Mouse (Mus musculus) kidney, postnatal 0 days (tissue): ENCODE measurements around the gene Mbnl2. TPM values are rescaled to one million over a fixed set of nuclear protein-coding genes. Genes with fewer than 3 reads are reported as not detected.

Experiments used
- ATAC-seq: fragments of 200-750 bp; cut with Nextera tagmentation; replicated peaks from 2 replicates; pipeline ENCODE4 v1.8.0; 2017; ENCODE audit warnings: low read depth, moderate number of reproducible peaks, moderate TSS enrichment, moderate library complexity; ENCODE audit not compliant: low FRiP score
- DNase-seq: peaks from one replicate; pipeline ENCODE4 v3.0.0-alpha.2; 2016; ENCODE audit warnings: low spot score
- H3K27ac ChIP-seq: fragments of 300-500 bp; sonication (generic); 2 replicates; pipeline ENCODE4 v1.5.1; 2014; ENCODE audit warnings: mild to moderate bottlenecking
- H3K27me3 ChIP-seq: fragments of 300-500 bp; sonication (generic); 2 replicates; pipeline ENCODE4 v1.6.1; 2014; ENCODE audit warnings: low read length, mixed read lengths; ENCODE audit not compliant: insufficient read depth
- H3K36me3 ChIP-seq: fragments of 300-500 bp; sonication (generic); 2 replicates; pipeline ENCODE4 v1.6.1; 2014; ENCODE audit warnings: low read length, mixed read lengths; ENCODE audit not compliant: insufficient read depth
- H3K4me1 ChIP-seq: fragments of 300-500 bp; sonication (generic); replicated peaks from 2 replicates; pipeline ENCODE4 v1.6.1; 2014; ENCODE audit warnings: antibody characterized with exemption, low read length, mixed read lengths; ENCODE audit not compliant: insufficient read depth
- H3K4me2 ChIP-seq: fragments of 300-500 bp; sonication (generic); 2 replicates; pipeline ENCODE4 v1.6.1; 2014; ENCODE audit warnings: mild to moderate bottlenecking, low read length, moderate library complexity, mixed read lengths
- H3K4me3 ChIP-seq: fragments of 300-500 bp; sonication (generic); replicated peaks from 2 replicates; pipeline ENCODE4 v1.5.1; 2014; ENCODE audit warnings: low read depth, low read length
- H3K9ac ChIP-seq: fragments of 300-500 bp; sonication (generic); 2 replicates; pipeline ENCODE4 v1.6.1; 2014; ENCODE audit warnings: low read depth, low read length
- H3K9me3 ChIP-seq: fragments of 300-500 bp; sonication (generic); replicated peaks from 2 replicates; pipeline ENCODE4 v1.6.1; 2016; ENCODE audit warnings: low read length, inconsistent platforms, mixed read lengths
- CTCF ChIP-seq: IDR thresholded peaks from 2 replicates; pipeline ENCODE4 v1.5.1; 2016; ENCODE audit warnings: antibody characterized with exemption, low read depth, mild to moderate bottlenecking, moderate library complexity
- WGBS: fragments of 180-500 bp; shearing (Covaris S2); extraction: QIAGEN DNeasy Blood & Tissue Kit; methylation state at CpG from one replicate; pipeline ENCODE4 v1.1.7; 2014; 5-methylcytosine and 5-hydroxymethylcytosine counted together
- polyA plus RNA-seq: library from polyadenylated mRNA; unstranded; fragments of >200 nt; fragmentation: Nextera tagmentation; extraction: Ambion mirVana; gene quantifications from 2 replicates; pipeline ENCODE4 v1.2.1, GENCODE M21; 2015

Mbnl2 gene
- polyA plus RNA-seq, 1 experiment from 2014 or later, result 119 TPM

- ATAC-seq, result 0 out of 2 replicates have a peak, but pooled peaks have one; percentile 54
Measured at GRCm38 (mm10) chr14:120363090-120363818, 87.8 kb downstream of the Mbnl2 start.

GRCm38 (mm10) chr14:120365088-120365487 is 89.6 kb downstream of the Mbnl2 start:
- H3K4me2 ChIP-seq, result no peak overlapping the region
- 96% methylated on average over 4 of the region's 4 CpGs for WGBS
- ATAC-seq (no peak), DNase-seq (no peak)
- no peak overlapping the region for H3K4me3 ChIP-seq
- H3K9me3 ChIP-seq, result no peaks in the 10 kb centered on the region
- H3K27me3 ChIP-seq, result no peaks in the 10 kb centered on the region
- 0 out of 2 replicates have a peak, but pooled peaks cover 4% of the 10 kb centered on the region for H3K36me3 ChIP-seq
- TF ChIP-seq CTCF, result no peak
- peaks cover 20% of the 10 kb centered on the region for H3K4me1 ChIP-seq
- no peak overlapping the region for H3K9ac ChIP-seq
- H3K27ac ChIP-seq, result no peak overlapping the region

More at GRCm38 (mm10) chr14:120363090-120363818, 87.8 kb downstream of the Mbnl2 start:
- 72% methylated on average over 8 of the region's 8 CpGs for WGBS
- Histone ChIP-seq H3K4me1 (peaks cover 12% of the 10 kb centered on the region; the same call in 1 of the 2 replicates), H3K4me2 (no peak overlapping the region), H3K36me3 (0 out of 2 replicates have a peak, but pooled peaks cover 4% of the 10 kb centered on the region), H3K27ac (no peak overlapping the region), H3K9me3 (no peaks in the 10 kb centered on the region), H3K4me3 (no peak overlapping the region), H3K9ac (no peak overlapping the region), H3K27me3 (no peaks in the 10 kb centered on the region)
- DNase-seq, result no peak
- TF ChIP-seq CTCF, result peak; percentile 48

- no peak for TF ChIP-seq CTCF
- DNase-seq, result no peak
- 0 out of 2 replicates have a peak, but pooled peaks cover 4% of the 10 kb centered on the region for H3K36me3 ChIP-seq
- no peak for ATAC-seq
- H3K9me3 ChIP-seq, result no peaks in the 10 kb centered on the region
- H3K4me2 ChIP-seq, result no peak overlapping the region
- WGBS, result 92% methylated on average over 8 of the region's 8 CpGs
- H3K4me1 ChIP-seq, result peaks cover 32% of the 10 kb centered on the region
- H3K9ac ChIP-seq, result no peak overlapping the region
- no peak overlapping the region for H3K4me3 ChIP-seq
- no peak overlapping the region for H3K27ac ChIP-seq
- no peaks in the 10 kb centered on the region for H3K27me3 ChIP-seq
Measured at GRCm38 (mm10) chr14:120366962-120367361, 91.5 kb downstream of the Mbnl2 start.

- no peak overlapping the region for H3K27ac ChIP-seq
- no peak overlapping the region for H3K9ac ChIP-seq
- DNase-seq (no peak), ATAC-seq (no peak)
- no peak for TF ChIP-seq CTCF
- no peak overlapping the region for H3K4me3 ChIP-seq
- WGBS, result 80% methylated on average over 4 of the region's 4 CpGs
- H3K36me3 ChIP-seq, result 0 out of 2 replicates have a peak, but pooled peaks cover 4% of the 10 kb centered on the region
- H3K4me2 ChIP-seq, result no peak overlapping the region
- peaks cover 35% of the 10 kb centered on the region for H3K4me1 ChIP-seq
- H3K27me3 ChIP-seq, result no peaks in the 10 kb centered on the region
- H3K9me3 ChIP-seq, result no peaks in the 10 kb centered on the region
Measured at GRCm38 (mm10) chr14:120367589-120367988, 92.1 kb downstream of the Mbnl2 start.

GRCm38 (mm10) chr14:120368456-120368855 is 93.0 kb downstream of the Mbnl2 start:
- ATAC-seq, result no peak
- WGBS, result 50% methylated on average over 5 of the region's 5 CpGs
- H3K27me3 ChIP-seq, result no peaks in the 10 kb centered on the region
- no peaks in the 10 kb centered on the region for H3K9me3 ChIP-seq
- 0 out of 2 replicates have a peak, but pooled peaks cover 3% of the 10 kb centered on the region for H3K36me3 ChIP-seq
- no peak for TF ChIP-seq CTCF
- no peak for DNase-seq
- H3K27ac ChIP-seq, result peak overlapping the region; percentile 37; the same call in 1 of the 2 replicates
- no peak overlapping the region for H3K4me3 ChIP-seq
- no peak overlapping the region for H3K4me2 ChIP-seq
- peaks cover 42% of the 10 kb centered on the region for H3K4me1 ChIP-seq
- no peak overlapping the region for H3K9ac ChIP-seq

- H3K4me1 ChIP-seq, result peaks cover 47% of the 10 kb centered on the region
- H3K4me3 ChIP-seq, result no peak overlapping the region
- H3K27ac ChIP-seq, result peak overlapping the region; percentile 37; the same call in 1 of the 2 replicates
- no peak overlapping the region for H3K9ac ChIP-seq
- no peak overlapping the region for H3K4me2 ChIP-seq
- DNase-seq, result peak; percentile 66
- no peak for TF ChIP-seq CTCF
- no peaks in the 10 kb centered on the region for H3K9me3 ChIP-seq
- no peaks in the 10 kb centered on the region for H3K36me3 ChIP-seq
- no peak; the same call in 1 of the 2 replicates for ATAC-seq
- whole genome bisulfite sequencing, result 34% methylated on average over 8 of the region's 8 CpGs
- H3K27me3 ChIP-seq, result no peaks in the 10 kb centered on the region
Measured at GRCm38 (mm10) chr14:120368914-120369391, 93.5 kb downstream of the Mbnl2 start.
